Mouse (Mus musculus): ENCODE results near the gene Scn4b.
A peak's percentile ranks its signal among the peaks of the same experiment; 100 is the strongest.

Gene Scn4b

GRCm38 (mm10) chr9:45138191-45139032 lies at the start of gene Scn4b:
Scn4b (plus strand) TSS chr9:45138395.
- DNase-seq (ENCODE audit: low read depth) = no peak

- DNase-seq (ENCODE audit: low read depth) = peak; percentile 4
Measured at GRCm38 (mm10) chr9:45090811-45091210, 47.4 kb upstream of the Scn4b start.

GRCm38 (mm10) chr9:45092641-45093040 lies 45.6 kb upstream of the Scn4b start:
- DNase-seq (ENCODE audit: low read depth) = peak; percentile 20

- peak; percentile 50 for DNase-seq (ENCODE audit: low read depth)
Measured at GRCm38 (mm10) chr9:45095149-45095937, 42.9 kb upstream of the Scn4b start.

GRCm38 (mm10) chr9:45097877-45098276 lies 40.3 kb upstream of the Scn4b start:
- DNase-seq (ENCODE audit: low read depth) = no peak

- DNase-seq (ENCODE audit: low read depth) = peak; percentile 14
Measured at GRCm38 (mm10) chr9:45098426-45098825, 39.8 kb upstream of the Scn4b start.

GRCm38 (mm10) chr9:45102528-45102927 lies 35.7 kb upstream of the Scn4b start:
- DNase-seq (ENCODE audit: low read depth) = no peak

- no peak for DNase-seq (ENCODE audit: low read depth)
Measured at GRCm38 (mm10) chr9:45103211-45103979, 34.8 kb upstream of the Scn4b start.

- DNase-seq (ENCODE audit: low read depth) = no peak
Measured at GRCm38 (mm10) chr9:45105596-45106374, 32.4 kb upstream of the Scn4b start.

GRCm38 (mm10) chr9:45115706-45116105 lies 22.5 kb upstream of the Scn4b start:
- DNase-seq (ENCODE audit: low read depth) = no peak

- DNase-seq (ENCODE audit: low read depth) = no peak
Measured at GRCm38 (mm10) chr9:45116819-45117218, 21.4 kb upstream of the Scn4b start.

GRCm38 (mm10) chr9:45117741-45118431 lies 20.3 kb upstream of the Scn4b start, which contains the start of gene Scn2b:
Scn2b (plus strand) TSS chr9:45117782.
- no peak for DNase-seq (ENCODE audit: low read depth)

- DNase-seq (ENCODE audit: low read depth) = no peak
Measured at GRCm38 (mm10) chr9:45118552-45118951, 19.6 kb upstream of the Scn4b start.

- peak; percentile 24 for DNase-seq (ENCODE audit: low read depth)
Measured at GRCm38 (mm10) chr9:45119316-45119953, 18.8 kb upstream of the Scn4b start.

GRCm38 (mm10) chr9:45119954-45120530 lies 18.2 kb upstream of the Scn4b start:
- DNase-seq (ENCODE audit: low read depth) = no peak

- DNase-seq (ENCODE audit: low read depth) = no peak
Measured at GRCm38 (mm10) chr9:45120567-45120966, 17.6 kb upstream of the Scn4b start.

GRCm38 (mm10) chr9:45121001-45121400 lies 17.2 kb upstream of the Scn4b start:
- DNase-seq (ENCODE audit: low read depth) = no peak

GRCm38 (mm10) chr9:45121769-45122168 lies 16.4 kb upstream of the Scn4b start:
- DNase-seq (ENCODE audit: low read depth) = peak; percentile 67

- DNase-seq (ENCODE audit: low read depth) = no peak
Measured at GRCm38 (mm10) chr9:45122209-45122761, 15.9 kb upstream of the Scn4b start.

GRCm38 (mm10) chr9:45125211-45125610 lies 13.0 kb upstream of the Scn4b start:
- no peak for DNase-seq (ENCODE audit: low read depth)

All from 416B (cell line).